Mouse (Mus musculus) forebrain, embryonic 16.5 days (tissue): ENCODE measurements around the gene Erc2. TPM values are rescaled to one million over a fixed set of nuclear protein-coding genes. Genes with fewer than 3 reads are reported as not detected.
A peak's percentile ranks its signal among the peaks of the same experiment; 100 is the strongest.
"Not testable (repeated sequence)": the region's sequence is repeated elsewhere in the genome, so short reads cannot be mapped to it uniquely, and the experiment has no call there.

Source experiments
- ATAC-seq: fragments of 200-750 bp; cut with Nextera tagmentation; 2 replicates; pipeline ENCODE4 v1.8.0; 2017; ENCODE audit warnings: mild to moderate bottlenecking, moderate library complexity
- H3K27ac ChIP-seq: fragments of 300-500 bp; sonication (generic); 2 replicates; pipeline ENCODE4 v1.5.1; 2014; ENCODE audit warnings: low read length, control low read depth
- H3K27me3 ChIP-seq: fragments of 300-500 bp; sonication (generic); replicated peaks from 2 replicates; pipeline ENCODE4 v1.6.1; 2014; ENCODE audit warnings: low read length; ENCODE audit not compliant: control insufficient read depth, insufficient read depth
- H3K36me3 ChIP-seq: fragments of 300-500 bp; sonication (generic); 2 replicates; pipeline ENCODE4 v1.6.1; 2014; ENCODE audit not compliant: control insufficient read depth, insufficient read depth
- H3K4me1 ChIP-seq: fragments of 300-500 bp; sonication (generic); replicated peaks from 2 replicates; pipeline ENCODE4 v1.6.1; 2014; ENCODE audit warnings: low read length; ENCODE audit not compliant: control insufficient read depth, insufficient read depth
- H3K4me2 ChIP-seq: fragments of 300-500 bp; sonication (generic); 2 replicates; pipeline ENCODE4 v1.6.1; 2014; ENCODE audit warnings: mild to moderate bottlenecking, low read length, control low read depth
- H3K4me3 ChIP-seq: fragments of 300-500 bp; sonication (generic); replicated peaks from 2 replicates; pipeline ENCODE4 v1.5.1; 2014; ENCODE audit warnings: mild to moderate bottlenecking, low read length, control low read depth
- H3K9ac ChIP-seq: fragments of 300-500 bp; sonication (generic); replicated peaks from 2 replicates; pipeline ENCODE4 v1.6.1; 2014; ENCODE audit warnings: low read depth, low read length, control low read depth
- H3K9me3 ChIP-seq: fragments of 300-500 bp; sonication (generic); 2 replicates; pipeline ENCODE4 v1.6.1; 2016; ENCODE audit warnings: low read length; ENCODE audit not compliant: control insufficient read depth
- WGBS: fragments of 180-500 bp; shearing (Covaris S2); extraction: QIAGEN DNeasy Blood & Tissue Kit; methylation state at CpG from one replicate; pipeline ENCODE4 v1.1.7; 2014; 5-methylcytosine and 5-hydroxymethylcytosine counted together
- polyA plus RNA-seq: library from polyadenylated mRNA; unstranded; fragments of >200 nt; fragmentation: Nextera tagmentation; extraction: Ambion mirVana; gene quantifications from 2 replicates; pipeline ENCODE4 v1.2.1, GENCODE M21; 2015

Gene Erc2
- 62.2 and 78.0 TPM in 2 replicates for polyA plus RNA-seq

- under 1% methylated on average over 54 of the region's 78 CpGs for WGBS
- peak; percentile 95 for ATAC-seq
Measured at GRCm38 (mm10) chr14:27622176-27622922, at the start of gene Erc2. Gene Erc2 (plus strand): TSS chr14:27622428.

GRCm38 (mm10) chr14:27578443-27578842 is 43.8 kb upstream of the Erc2 start:
- Histone ChIP-seq H3K9ac (no peak overlapping the region), H3K4me1 (no peaks in the 10 kb centered on the region), H3K36me3 (no peaks in the 10 kb centered on the region), H3K27ac (no peak overlapping the region), H3K4me3 (no peak overlapping the region), H3K9me3 (no peaks in the 10 kb centered on the region), H3K4me2 (no peak overlapping the region), H3K27me3 (no peaks in the 10 kb centered on the region)
- 85% methylated on average over 2 of the region's 2 CpGs for WGBS
- ATAC-seq = no peak

More at GRCm38 (mm10) chr14:27622176-27622922, at the start of gene Erc2:
- Histone ChIP-seq H3K27me3 (no peaks in the 10 kb centered on the region), H3K4me2 (peak within 1 kb of the TSS; percentile 64), H3K9me3 (no peaks in the 10 kb centered on the region), H3K4me3 (peak within 1 kb of the TSS; percentile 91), H3K36me3 (no peaks in the 10 kb centered on the region), H3K4me1 (peaks cover 11% of the 10 kb centered on the region), H3K9ac (peak within 1 kb of the TSS; percentile 97), H3K27ac (peak within 1 kb of the TSS; percentile 87)

GRCm38 (mm10) chr14:27589616-27590015 is 32.6 kb upstream of the Erc2 start:
- not testable (repeated sequence) for H3K27me3 ChIP-seq, H3K27ac ChIP-seq, H3K36me3 ChIP-seq, ATAC-seq, H3K4me3 ChIP-seq, H3K9me3 ChIP-seq, H3K4me2 ChIP-seq, H3K4me1 ChIP-seq, H3K9ac ChIP-seq

GRCm38 (mm10) chr14:27592163-27592562 is 30.1 kb upstream of the Erc2 start:
- Histone ChIP-seq H3K9ac (no peak overlapping the region), H3K4me3 (no peak overlapping the region), H3K36me3 (no peaks in the 10 kb centered on the region), H3K4me2 (no peak overlapping the region), H3K4me1 (no peaks in the 10 kb centered on the region), H3K9me3 (no peaks in the 10 kb centered on the region), H3K27me3 (no peaks in the 10 kb centered on the region), H3K27ac (no peak overlapping the region)
- 93% methylated on average over 7 of the region's 7 CpGs for WGBS
- no peak for ATAC-seq

- Histone ChIP-seq H3K27me3 (no peaks in the 10 kb centered on the region), H3K4me3 (no peak overlapping the region), H3K36me3 (no peaks in the 10 kb centered on the region), H3K9me3 (no peaks in the 10 kb centered on the region), H3K9ac (no peak overlapping the region), H3K27ac (no peak overlapping the region), H3K4me2 (no peak overlapping the region), H3K4me1 (no peaks in the 10 kb centered on the region)
- peak; percentile 72 for ATAC-seq
- 5% methylated on average over 7 of the region's 7 CpGs for WGBS
Measured at GRCm38 (mm10) chr14:27596265-27596664, 26.0 kb upstream of the Erc2 start.

- no peaks in the 10 kb centered on the region for H3K9me3 ChIP-seq
- no peak overlapping the region for H3K27ac ChIP-seq
- H3K27me3 ChIP-seq = no peaks in the 10 kb centered on the region
- no peak overlapping the region for H3K4me2 ChIP-seq
- H3K4me3 ChIP-seq = no peak overlapping the region
- 82% methylated on average over 13 of the region's 13 CpGs for WGBS
- H3K9ac ChIP-seq = no peak overlapping the region
- no peaks in the 10 kb centered on the region for H3K4me1 ChIP-seq
- no peak for ATAC-seq
- no peaks in the 10 kb centered on the region for H3K36me3 ChIP-seq
Measured at GRCm38 (mm10) chr14:27602136-27602535, 20.1 kb upstream of the Erc2 start.

- H3K4me3 ChIP-seq = no peak overlapping the region
- WGBS = 87% methylated on average over 3 of the region's 3 CpGs
- no peak for ATAC-seq
Measured at GRCm38 (mm10) chr14:27607419-27607818, 14.8 kb upstream of the Erc2 start.

GRCm38 (mm10) chr14:27613766-27614165 is 8.5 kb upstream of the Erc2 start:
- WGBS = 80% methylated on average over 5 of the region's 5 CpGs
- Histone ChIP-seq H3K36me3 (no peaks in the 10 kb centered on the region), H3K9me3 (no peaks in the 10 kb centered on the region), H3K4me3 (no peak overlapping the region), H3K4me1 (no peaks in the 10 kb centered on the region), H3K9ac (no peak overlapping the region), H3K27me3 (no peaks in the 10 kb centered on the region), H3K4me2 (no peak overlapping the region), H3K27ac (no peak overlapping the region)
- ATAC-seq = no peak

More at GRCm38 (mm10) chr14:27607419-27607818, 14.8 kb upstream of the Erc2 start:
- no peaks in the 10 kb centered on the region for H3K36me3 ChIP-seq
- H3K4me2 ChIP-seq = no peak overlapping the region
- no peak overlapping the region for H3K9ac ChIP-seq
- H3K27ac ChIP-seq = no peak overlapping the region
- H3K9me3 ChIP-seq = no peaks in the 10 kb centered on the region
- no peaks in the 10 kb centered on the region for H3K27me3 ChIP-seq
- no peaks in the 10 kb centered on the region for H3K4me1 ChIP-seq

- H3K4me3 ChIP-seq = no peak overlapping the region
- no peak overlapping the region for H3K9ac ChIP-seq
- no peaks in the 10 kb centered on the region for H3K36me3 ChIP-seq
- WGBS = 86% methylated on average over 3 of the region's 3 CpGs
- no peaks in the 10 kb centered on the region for H3K9me3 ChIP-seq
- no peak overlapping the region for H3K4me2 ChIP-seq
- no peaks in the 10 kb centered on the region for H3K27me3 ChIP-seq
- H3K27ac ChIP-seq = no peak overlapping the region
- no peaks in the 10 kb centered on the region for H3K4me1 ChIP-seq
- no peak for ATAC-seq
Measured at GRCm38 (mm10) chr14:27617286-27617685, 4.9 kb upstream of the Erc2 start.
